9 mouse cellular contexts compared by ENCODE assay signal in the genomic region with DNA sequence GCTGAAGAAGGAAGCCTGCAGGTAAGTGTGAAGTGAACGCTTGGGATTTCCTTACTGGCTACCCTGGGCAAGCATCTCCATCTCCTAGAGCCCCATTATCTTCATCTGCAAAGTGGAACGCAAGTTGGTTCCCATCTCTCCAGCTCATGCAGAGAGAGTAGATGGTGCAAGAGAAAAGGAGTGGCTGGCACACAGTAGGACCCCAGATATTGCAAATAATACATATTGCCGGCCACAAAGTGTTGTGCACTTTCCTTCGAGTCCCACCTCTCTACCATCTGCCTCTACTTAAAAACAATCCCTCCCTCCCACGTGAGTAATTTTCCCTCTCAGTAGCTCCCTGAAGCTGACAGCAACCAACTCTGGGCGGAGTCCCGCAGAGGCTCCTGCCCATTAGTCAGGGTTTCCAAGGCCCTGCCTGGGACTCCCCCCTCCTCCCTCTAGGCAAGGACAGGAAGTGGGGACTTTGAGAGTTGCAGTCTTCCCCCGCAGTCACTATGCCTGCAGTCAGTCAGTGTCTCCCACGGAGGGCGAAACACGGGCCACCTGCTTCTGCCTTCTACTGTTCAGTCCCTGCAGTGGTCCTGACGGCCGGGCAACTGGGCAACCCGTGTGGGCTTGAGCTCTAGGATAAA. TPM values are rescaled to one million over a fixed set of nuclear protein-coding genes. Genes with fewer than 3 reads are reported as not detected.
DNase-seq lines count a peak whose midpoint lies in the region; ATAC-seq lines count a peak whose summit lies in the region.
"Had no signal": no experiment of that assay in that cellular context is flagged by ENCODE, and none has a peak within 500 bp of the region (broad histone marks: within the 10 kb centered on the region; RNA-seq: fewer than 3 reads in every experiment).

No protein-coding gene starts in this region.

- no peak overlapping the region for H3K9ac ChIP-seq in forebrain, embryonic 15.5 days (replicated peaks)
- no peak overlapping the region for H3K9ac ChIP-seq in limb, embryonic 11.5 days (ENCODE audit: low read length)
- no peak overlapping the region for H3K9ac ChIP-seq in midbrain, embryonic 12.5 days (replicated peaks)
- H3K9ac ChIP-seq in stomach, embryonic 15.5 days, result no peak overlapping the region

- ATAC-seq in forebrain, embryonic 15.5 days (replicated peaks), result peak; percentile 33; the same call in 1 of the 2 replicates
- ATAC-seq in hematopoietic stem cell, adult 5-6 weeks (replicated peaks in 1 of 2; ENCODE audit: insufficient read depth in 1 of 2, low FRiP score in 2 of 2, low TSS enrichment in 1 of 2, low read depth in 1 of 2, poor library complexity in 2 of 2, severe bottlenecking in 2 of 2), result peak; percentile 80 to 88
- ATAC-seq in limb, embryonic 11.5 days (ENCODE audit: insufficient number of reproducible peaks, low FRiP score, low TSS enrichment, low read depth), result peak; percentile 73
- ATAC-seq in midbrain, embryonic 12.5 days (ENCODE audit: low FRiP score, low read depth), result peak; percentile 82
- peak; percentile 78 for ATAC-seq in stomach, embryonic 15.5 days (ENCODE audit: insufficient read depth, low FRiP score, low read depth)
- ATAC-seq: Patski had no signal

- 15% methylated on average over 14 of the region's 14 CpGs for WGBS in forebrain, embryonic 15.5 days
- WGBS in limb, embryonic 11.5 days, result 8% methylated on average over 14 of the region's 14 CpGs
- 18% methylated on average over 14 of the region's 14 CpGs for WGBS in midbrain, embryonic 12.5 days
- 12% methylated on average over 14 of the region's 14 CpGs for WGBS in stomach, embryonic 15.5 days

- H3K4me1 ChIP-seq in forebrain, embryonic 15.5 days, result peaks cover 22% of the 10 kb centered on the region
- peaks cover 14% of the 10 kb centered on the region for H3K4me1 ChIP-seq in limb, embryonic 11.5 days (ENCODE audit: control insufficient read depth, insufficient read depth, low read length)
- peaks cover 22% of the 10 kb centered on the region for H3K4me1 ChIP-seq in midbrain, embryonic 12.5 days
- H3K4me1 ChIP-seq in stomach, embryonic 15.5 days, result peaks cover 16% of the 10 kb centered on the region

- peak; percentile 54 to 75 for DNase-seq in urinary bladder, adult 18-20 months (ENCODE audit: low spot score in 2 of 2)
- no peak for DNase-seq in urinary bladder, postnatal 10 days (ENCODE audit: low spot score)
- DNase-seq in limb, embryonic 11.5 days (ENCODE audit: low spot score), result peak; percentile 76
- DNase-seq in frontal cortex, postnatal 14 days (ENCODE audit: low spot score in 2 of 2), result no peak

- no peak overlapping the region for H3K4me3 ChIP-seq in forebrain, embryonic 15.5 days
- no peak overlapping the region for H3K4me3 ChIP-seq in limb, embryonic 11.5 days (ENCODE audit: low read depth, low read length)
- H3K4me3 ChIP-seq in midbrain, embryonic 12.5 days, result no peak overlapping the region
- H3K4me3 ChIP-seq in stomach, embryonic 15.5 days (replicated peaks), result peak overlapping the region; percentile 18; the same call in 1 of the 2 replicates

- H3K27ac ChIP-seq in forebrain, embryonic 15.5 days (replicated peaks), result no peak overlapping the region
- H3K27ac ChIP-seq in limb, embryonic 11.5 days (replicated peaks; ENCODE audit: low read depth, low read length), result no peak overlapping the region; the same call in 1 of the 2 replicates
- no peak overlapping the region for H3K27ac ChIP-seq in midbrain, embryonic 12.5 days (replicated peaks)
- peak overlapping the region; percentile 76; the same call in 1 of the 2 replicates for H3K27ac ChIP-seq in stomach, embryonic 15.5 days

- no peaks in the 10 kb centered on the region for H3K9me3 ChIP-seq in forebrain, embryonic 15.5 days
- no peaks in the 10 kb centered on the region for H3K9me3 ChIP-seq in limb, embryonic 11.5 days (ENCODE audit: control insufficient read depth, low read length)
- H3K9me3 ChIP-seq in midbrain, embryonic 12.5 days, result no peaks in the 10 kb centered on the region
- no peaks in the 10 kb centered on the region for H3K9me3 ChIP-seq in stomach, embryonic 15.5 days

- H3K27me3 ChIP-seq in forebrain, embryonic 15.5 days, result peaks cover 13% of the 10 kb centered on the region; the same call in 1 of the 2 replicates
- peaks cover 13% of the 10 kb centered on the region for H3K27me3 ChIP-seq in limb, embryonic 11.5 days (ENCODE audit: control insufficient read depth, insufficient read depth, low read length)
- peaks cover 38% of the 10 kb centered on the region for H3K27me3 ChIP-seq in midbrain, embryonic 12.5 days
- H3K27me3 ChIP-seq in stomach, embryonic 15.5 days (replicated peaks), result no peaks in the 10 kb centered on the region
- H3K27me3 ChIP-seq: Patski had no signal

- no peaks in the 10 kb centered on the region for H3K36me3 ChIP-seq in forebrain, embryonic 15.5 days
- H3K36me3 ChIP-seq in limb, embryonic 11.5 days (ENCODE audit: control insufficient read depth, insufficient read depth, low read length), result no peaks in the 10 kb centered on the region
- no peaks in the 10 kb centered on the region for H3K36me3 ChIP-seq in midbrain, embryonic 12.5 days
- H3K36me3 ChIP-seq in stomach, embryonic 15.5 days, result no peaks in the 10 kb centered on the region

- 0 out of 2 replicates have a peak overlapping the region, but pooled peaks have one; percentile 30 for H3K4me2 ChIP-seq in forebrain, embryonic 15.5 days (replicated peaks)
- H3K4me2 ChIP-seq in limb, embryonic 11.5 days (ENCODE audit: low read depth, severe bottlenecking), result peak overlapping the region; percentile 20; the same call in 1 of the 2 replicates
- H3K4me2 ChIP-seq in midbrain, embryonic 12.5 days (replicated peaks), result peak overlapping the region; percentile 34
- H3K4me2 ChIP-seq in stomach, embryonic 15.5 days, result peak overlapping the region; percentile 46

RNA-seq across cellular contexts. Expression of gene 1700122O11Rik, which starts 1.3 kb away (rescaled TPM):
- not detected in 2 replicates for polyA plus RNA-seq in forebrain, embryonic 15.5 days (2015; fragmentation: Nextera tagmentation; extraction: Ambion mirVana)
- not detected in 2 replicates for total RNA-seq in hematopoietic stem cell, adult 5-6 weeks (2017)
- polyA plus RNA-seq in limb, embryonic 11.5 days (2014; fragmentation: Nextera tagmentation; extraction: Ambion mirVana), result not detected in 2 replicates
- not detected in 2 replicates for polyA plus RNA-seq in midbrain, embryonic 12.5 days (2016; fragmentation: Nextera tagmentation; extraction: Ambion mirVana)
- polyA plus RNA-seq in stomach, embryonic 15.5 days (2015; fragmentation: Nextera tagmentation; extraction: Ambion mirVana), result 0.18 TPM in 1 of 2 replicates, not detected in the other
- polyA plus RNA-seq: Patski had no signal

RNA-seq across cellular contexts. Expression of gene 1700067P10Rik, which starts 49.8 kb away (rescaled TPM):
- not detected in 2 replicates for polyA plus RNA-seq in forebrain, embryonic 15.5 days (2015; fragmentation: Nextera tagmentation; extraction: Ambion mirVana)
- not detected in 2 replicates for total RNA-seq in hematopoietic stem cell, adult 5-6 weeks (2017)
- not detected in 2 replicates for polyA plus RNA-seq in limb, embryonic 11.5 days (2014; fragmentation: Nextera tagmentation; extraction: Ambion mirVana)
- not detected in 2 replicates for polyA plus RNA-seq in midbrain, embryonic 12.5 days (2016; fragmentation: Nextera tagmentation; extraction: Ambion mirVana)
- polyA plus RNA-seq in stomach, embryonic 15.5 days (2015; fragmentation: Nextera tagmentation; extraction: Ambion mirVana), result not detected in 2 replicates
- polyA plus RNA-seq: Patski had no signal

Comparison
In these comparisons a context has a peak if more than half of its experiments do, and no peak if none do; other contexts are left out.
1. DNase-seq: peak in urinary bladder, adult 18-20 months (2 of 2) and limb, embryonic 11.5 days (single experiment); none in urinary bladder, postnatal 10 days (single experiment) and frontal cortex, postnatal 14 days (0 of 2).
2. ATAC-seq: peak in every context shown above with its lines; median percentile 84 in hematopoietic stem cell, adult 5-6 weeks; 82 in midbrain, embryonic 12.5 days; 78 in stomach, embryonic 15.5 days; 73 in limb, embryonic 11.5 days; 33 in forebrain, embryonic 15.5 days.
3. Peak in every context shown above with its lines, with median percentiles within 50 percentile points of each other: H3K4me2 ChIP-seq.